Mouse (Mus musculus) forebrain, embryonic 14.5 days (tissue): ENCODE measurements around the gene Pttg1ip. TPM values are rescaled to one million over a fixed set of nuclear protein-coding genes. Genes with fewer than 3 reads are reported as not detected.

Experiments used
- ATAC-seq: fragments of 200-750 bp; cut with Nextera tagmentation; 2 replicates; pipeline ENCODE4 v1.8.0; 2017; ENCODE audit warnings: mild to moderate bottlenecking, moderate library complexity
- DNase-seq: peaks from one replicate; pipeline ENCODE4 v3.0.0-alpha.2; 2015; ENCODE audit warnings: low spot score
- H3K27ac ChIP-seq: fragments of 300-500 bp; sonication (generic); 2 replicates; pipeline ENCODE4 v1.5.1; 2014; ENCODE audit warnings: low read depth, mild to moderate bottlenecking, control low read depth, low read length, moderate library complexity
- H3K27me3 ChIP-seq: fragments of 300-500 bp; sonication (generic); replicated peaks from 2 replicates; pipeline ENCODE4 v1.6.1; 2014; ENCODE audit warnings: low read length, control low read depth, mixed read lengths; ENCODE audit not compliant: control insufficient read depth, insufficient read depth
- H3K36me3 ChIP-seq: fragments of 300-500 bp; sonication (generic); 2 replicates; pipeline ENCODE4 v1.6.1; 2014; ENCODE audit warnings: low read length, control low read depth; ENCODE audit not compliant: control insufficient read depth, insufficient read depth
- H3K4me1 ChIP-seq: fragments of 300-500 bp; sonication (generic); 2 replicates; pipeline ENCODE4 v1.6.1; 2014; ENCODE audit warnings: antibody characterized with exemption, low read length, control low read depth; ENCODE audit not compliant: control insufficient read depth, insufficient read depth
- H3K4me2 ChIP-seq: fragments of 300-500 bp; sonication (generic); 2 replicates; pipeline ENCODE4 v1.6.1; 2014; ENCODE audit warnings: mild to moderate bottlenecking, control low read depth, low read length
- H3K4me3 ChIP-seq: fragments of 300-500 bp; sonication (generic); 2 replicates; pipeline ENCODE4 v1.5.1; 2014; ENCODE audit warnings: low read depth, low read length, control low read depth
- H3K9ac ChIP-seq: fragments of 300-500 bp; sonication (generic); 2 replicates; pipeline ENCODE4 v1.6.1; 2014; ENCODE audit warnings: mild to moderate bottlenecking, low read length, control low read depth, moderate library complexity
- H3K9me3 ChIP-seq: fragments of 300-500 bp; sonication (generic); replicated peaks from 2 replicates; pipeline ENCODE4 v1.6.1; 2016; ENCODE audit warnings: low read length, control low read depth, mixed read lengths; ENCODE audit not compliant: control insufficient read depth
- WGBS: fragments of 180-500 bp; shearing (Covaris S2); extraction: QIAGEN DNeasy Blood & Tissue Kit; methylation state at CpG from one replicate; pipeline ENCODE4 v1.1.7; 2014; 5-methylcytosine and 5-hydroxymethylcytosine counted together
- polyA plus RNA-seq: library from polyadenylated mRNA; unstranded; fragments of >200 nt; fragmentation: Nextera tagmentation; extraction: Ambion mirVana; gene quantifications from 2 replicates; pipeline ENCODE4 v1.2.1, GENCODE M21; 2014

Gene Pttg1ip
- polyA plus RNA-seq, 1 experiment from 2014 or later, result 74.1 TPM

- 2% methylated on average over 8 of the region's 8 CpGs for WGBS
- Histone ChIP-seq H3K4me1 (peaks cover 22% of the 10 kb centered on the region), H3K4me2 (peak overlapping the region; percentile 60), H3K36me3 (peaks cover 5% of the 10 kb centered on the region), H3K9me3 (no peaks in the 10 kb centered on the region), H3K27ac (peak overlapping the region; percentile 82; the same call in 1 of the 2 replicates), H3K27me3 (no peaks in the 10 kb centered on the region), H3K4me3 (peak overlapping the region; percentile 89), H3K9ac (peak overlapping the region; percentile 97)
- ATAC-seq (peak; percentile 71), DNase-seq (peak; percentile 87)
Measured at GRCm38 (mm10) chr10:77623069-77623492, 41.6 kb downstream of the Pttg1ip start.

DNA sequence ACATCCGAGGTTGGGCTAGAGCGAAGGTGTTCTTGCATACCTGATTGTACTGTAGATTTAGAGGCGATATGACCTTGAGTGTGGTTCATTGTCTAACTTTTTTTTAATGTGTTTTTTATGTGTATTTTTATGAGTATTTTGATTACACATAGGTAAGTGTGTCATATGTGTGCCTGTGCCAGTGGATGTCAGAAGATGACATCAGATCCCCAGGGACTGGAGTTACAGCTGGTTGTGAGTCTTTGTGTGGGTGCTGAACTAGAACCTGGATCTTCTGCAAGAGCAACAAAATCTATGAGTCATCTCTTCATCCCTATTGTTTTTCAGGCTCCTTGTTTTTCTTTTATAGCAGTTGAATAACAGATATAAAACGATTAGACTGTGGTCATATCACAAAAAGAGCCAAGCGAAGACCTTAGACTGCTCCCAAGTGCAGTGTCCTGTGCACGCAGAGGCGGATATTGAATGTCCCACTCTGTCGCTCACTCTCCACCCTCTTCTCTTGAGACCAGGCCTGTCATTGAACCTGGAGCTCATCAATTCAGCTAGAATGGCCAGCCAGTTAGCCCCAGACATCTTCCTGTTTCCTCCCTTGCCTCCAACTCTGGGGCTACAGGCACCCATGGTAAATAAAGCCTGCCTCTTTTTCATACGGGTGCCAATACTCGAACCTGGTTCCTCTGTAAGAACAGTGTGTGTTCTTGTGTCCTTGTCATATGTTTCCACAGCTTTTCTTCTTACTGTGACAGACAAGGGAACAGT is 42.3 kb downstream of the Pttg1ip start:
- Histone ChIP-seq H3K36me3 (peaks cover 2% of the 10 kb centered on the region; the same call in 1 of the 2 replicates), H3K9ac (peak overlapping the region; percentile 97), H3K4me2 (peak overlapping the region; percentile 60), H3K4me1 (peaks cover 22% of the 10 kb centered on the region), H3K27me3 (no peaks in the 10 kb centered on the region), H3K4me3 (peak overlapping the region; percentile 89), H3K9me3 (no peaks in the 10 kb centered on the region), H3K27ac (peak overlapping the region; percentile 82; the same call in 1 of the 2 replicates)
- ATAC-seq (no peak), DNase-seq (no peak)
- 86% methylated on average over 10 of the region's 10 CpGs for WGBS

DNA sequence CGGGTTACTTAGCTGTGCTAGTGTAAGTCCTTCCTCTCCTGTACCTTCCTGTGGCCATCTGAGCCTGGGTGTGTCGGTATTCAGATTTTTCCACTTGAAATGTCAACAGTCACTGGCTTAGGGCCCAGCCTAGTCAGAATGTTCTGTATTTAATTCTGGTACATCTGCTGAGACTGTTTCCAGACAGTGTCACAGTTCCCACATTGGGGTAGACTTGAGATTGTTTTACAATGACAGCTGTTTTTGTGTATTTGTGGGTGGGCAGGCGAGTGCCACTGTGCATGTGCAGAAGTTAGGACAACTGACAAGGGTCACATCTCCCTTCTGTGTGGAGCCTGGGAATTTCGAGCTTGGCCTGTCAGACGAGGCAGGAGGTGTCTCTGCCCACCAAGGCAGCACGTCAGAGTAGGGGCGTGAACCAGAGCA is 43.1 kb downstream of the Pttg1ip start:
- 76% methylated on average over 7 of the region's 7 CpGs for WGBS
- no peak overlapping the region for H3K4me3 ChIP-seq

GRCm38 (mm10) chr10:77626036-77626435 is 44.5 kb downstream of the Pttg1ip start:
- H3K27me3 ChIP-seq, result no peaks in the 10 kb centered on the region
- H3K4me2 ChIP-seq, result no peak overlapping the region
- DNase-seq (no peak), ATAC-seq (no peak)
- no peak overlapping the region for H3K4me3 ChIP-seq
- H3K4me1 ChIP-seq, result peaks cover 22% of the 10 kb centered on the region
- no peak overlapping the region for H3K9ac ChIP-seq
- H3K36me3 ChIP-seq, result peaks cover 3% of the 10 kb centered on the region
- H3K9me3 ChIP-seq, result no peaks in the 10 kb centered on the region
- no peak overlapping the region for H3K27ac ChIP-seq
- 89% methylated on average over 7 of the region's 7 CpGs for WGBS

More for the DNA sequence above, 43.1 kb downstream of the Pttg1ip start:
- ATAC-seq, result no peak
- H3K36me3 ChIP-seq, result peaks cover 2% of the 10 kb centered on the region; the same call in 1 of the 2 replicates
- peak overlapping the region; percentile 32; the same call in 1 of the 2 replicates for H3K9ac ChIP-seq
- H3K27ac ChIP-seq, result no peak overlapping the region
- H3K9me3 ChIP-seq, result no peaks in the 10 kb centered on the region
- peaks cover 22% of the 10 kb centered on the region for H3K4me1 ChIP-seq
- no peak for DNase-seq
- H3K27me3 ChIP-seq, result no peaks in the 10 kb centered on the region
- peak overlapping the region; percentile 60; the same call in 1 of the 2 replicates for H3K4me2 ChIP-seq

GRCm38 (mm10) chr10:77626591-77626990 is 45.1 kb downstream of the Pttg1ip start:
- peaks cover 21% of the 10 kb centered on the region for H3K4me1 ChIP-seq
- H3K4me3 ChIP-seq, result no peak overlapping the region
- ATAC-seq (no peak), DNase-seq (no peak)
- H3K9ac ChIP-seq, result no peak overlapping the region
- no peaks in the 10 kb centered on the region for H3K9me3 ChIP-seq
- WGBS, result 81% methylated on average over 7 of the region's 7 CpGs
- peaks cover 9% of the 10 kb centered on the region for H3K36me3 ChIP-seq
- no peak overlapping the region for H3K27ac ChIP-seq
- no peaks in the 10 kb centered on the region for H3K27me3 ChIP-seq
- no peak overlapping the region for H3K4me2 ChIP-seq

DNA sequence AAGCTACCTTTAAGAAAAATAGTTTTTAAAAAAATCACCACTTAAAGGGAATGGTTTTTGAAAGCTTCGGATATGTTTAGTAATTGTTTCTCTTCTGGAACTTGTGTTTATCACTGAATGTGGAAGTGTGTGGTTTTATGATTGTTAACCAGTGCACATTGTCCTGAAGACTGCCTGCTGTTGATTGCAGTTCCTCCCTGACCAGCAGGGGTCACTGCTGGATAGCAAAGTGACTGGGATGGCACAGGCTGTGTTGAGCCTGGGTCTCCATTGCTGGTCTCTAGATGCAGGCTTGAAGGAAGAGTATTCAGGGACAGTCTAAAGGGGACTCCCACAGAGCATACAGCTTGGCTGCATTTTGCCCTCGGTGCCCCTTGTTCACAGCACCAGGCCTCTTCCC is 46.0 kb downstream of the Pttg1ip start:
- Histone ChIP-seq H3K27me3 (no peaks in the 10 kb centered on the region), H3K9ac (no peak overlapping the region), H3K36me3 (peaks cover 16% of the 10 kb centered on the region), H3K4me3 (no peak overlapping the region), H3K4me2 (no peak overlapping the region), H3K9me3 (no peaks in the 10 kb centered on the region), H3K27ac (no peak overlapping the region), H3K4me1 (peaks cover 18% of the 10 kb centered on the region)
- WGBS, result 32% methylated on average over 2 of the region's 2 CpGs
- ATAC-seq, result peak; percentile 68
- DNase-seq, result peak; percentile 85

- Histone ChIP-seq H3K27me3 (no peaks in the 10 kb centered on the region), H3K4me3 (no peak overlapping the region), H3K4me2 (no peak overlapping the region), H3K9ac (no peak overlapping the region), H3K27ac (no peak overlapping the region), H3K36me3 (peaks cover 30% of the 10 kb centered on the region), H3K4me1 (peaks cover 7% of the 10 kb centered on the region), H3K9me3 (no peaks in the 10 kb centered on the region)
- ATAC-seq (no peak), DNase-seq (no peak)
- WGBS, result 94% methylated on average over 3 of the region's 3 CpGs
Measured at GRCm38 (mm10) chr10:77629163-77629562, 47.6 kb downstream of the Pttg1ip start.

DNA sequence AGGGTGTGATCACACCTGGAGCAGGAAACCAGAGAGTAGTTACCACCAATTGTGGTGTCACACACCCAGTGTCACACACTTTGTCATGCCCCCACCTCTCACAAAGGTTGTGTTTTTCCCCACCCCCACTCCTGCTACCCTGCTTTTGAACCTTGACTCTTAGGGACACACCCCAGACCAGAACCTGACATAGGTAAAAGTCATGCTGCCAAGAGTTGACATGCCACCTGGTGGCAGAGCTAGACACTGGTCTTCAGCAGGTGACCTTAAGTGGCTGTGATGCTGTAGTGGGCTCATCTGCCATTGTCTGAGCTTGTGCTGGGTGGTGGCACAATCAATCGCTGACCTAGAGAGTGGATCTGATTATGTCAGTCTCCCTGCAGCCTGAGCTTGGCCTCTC is 48.5 kb downstream of the Pttg1ip start:
- WGBS, result 91% methylated on average over 1 of the region's 1 CpGs
- no peak overlapping the region for H3K27ac ChIP-seq

DNA sequence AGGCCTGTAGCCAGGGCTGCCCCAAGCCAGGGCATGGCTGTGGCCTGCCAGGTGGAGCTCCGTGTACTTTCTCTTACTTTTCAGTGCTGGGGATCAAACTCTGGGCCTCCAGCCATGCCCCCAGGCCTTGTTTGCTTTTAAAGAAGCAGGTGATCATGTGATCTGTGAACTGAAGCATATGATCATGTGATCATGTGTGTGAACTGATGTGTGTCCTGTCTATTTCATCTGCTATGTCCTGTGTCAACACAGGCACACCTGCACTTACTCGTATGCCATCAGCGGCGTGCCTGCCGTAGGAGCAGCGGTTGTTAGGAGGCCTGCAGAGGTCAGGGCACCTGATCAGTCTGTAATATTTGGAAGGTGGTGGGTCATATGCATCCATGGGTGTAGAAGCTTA is 52.5 kb downstream of the Pttg1ip start:
- WGBS, result 86% methylated on average over 6 of the region's 6 CpGs
- no peak for DNase-seq
- Histone ChIP-seq H3K36me3 (peaks cover 67% of the 10 kb centered on the region), H3K4me2 (no peak overlapping the region), H3K27me3 (no peaks in the 10 kb centered on the region), H3K9me3 (no peaks in the 10 kb centered on the region), H3K27ac (no peak overlapping the region), H3K4me1 (no peaks in the 10 kb centered on the region), H3K4me3 (no peak overlapping the region), H3K9ac (no peak overlapping the region)
- ATAC-seq, result no peak

More for the DNA sequence above, 48.5 kb downstream of the Pttg1ip start:
- ATAC-seq (no peak), DNase-seq (no peak)
- no peak overlapping the region for H3K4me3 ChIP-seq
- no peak overlapping the region for H3K4me2 ChIP-seq
- peaks cover 35% of the 10 kb centered on the region for H3K36me3 ChIP-seq
- no peak overlapping the region for H3K9ac ChIP-seq
- no peaks in the 10 kb centered on the region for H3K4me1 ChIP-seq
- no peaks in the 10 kb centered on the region for H3K9me3 ChIP-seq
- no peaks in the 10 kb centered on the region for H3K27me3 ChIP-seq
